Mouse (Mus musculus) cerebellum, adult 2 months (tissue): Measurements from ENCODE around the gene Kcne3.

Experiments
- CTCF ChIP-seq: fragments of 200-500 bp; IDR thresholded peaks from 2 replicates; pipeline ENCODE4 v1.5.1; 2011; ENCODE audit warnings: low read depth, mild to moderate bottlenecking, control low read depth, low read length, moderate library complexity, borderline replicate concordance; ENCODE audit not compliant: insufficient read depth
- POLR2A ChIP-seq: fragments of 200-500 bp; IDR thresholded peaks from 2 replicates; pipeline ENCODE4 v1.6.1; 2011; ENCODE audit warnings: low read length, control low read depth, borderline replicate concordance; ENCODE audit not compliant: insufficient read depth

DNA sequence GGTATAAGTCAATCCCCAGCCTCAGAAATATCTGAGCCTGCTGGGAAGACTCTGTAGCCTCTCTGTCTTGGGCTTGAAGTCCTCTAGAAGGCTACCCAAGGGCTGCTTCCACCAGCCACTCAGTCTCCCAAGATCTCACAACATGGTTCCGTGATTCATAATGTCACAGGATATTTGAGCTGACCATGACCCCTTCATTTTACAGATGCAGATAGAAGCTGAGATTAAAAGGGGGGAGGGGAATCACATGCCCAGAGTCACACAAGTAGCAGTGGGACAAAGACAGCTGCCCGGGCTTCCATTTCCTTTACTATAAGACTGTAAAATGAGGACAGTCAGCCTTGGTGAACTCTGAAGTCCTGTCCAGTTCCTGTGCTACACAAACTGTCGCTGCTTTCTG is 5.3 kb downstream of the Kcne3 start:
- TF ChIP-seq CTCF, result no peak
- TF ChIP-seq POLR2A, result no peak
